Mouse (Mus musculus): ENCODE measurements at regions not wholly inside any gene's neighbourhood (a gene's known extent, or its start where the extent isn't known, plus 50 kb on each side); places are given as distances from the start of the nearest gene placed in this dataset.

- no peak for TF ChIP-seq CTCF (IDR thresholded peaks at IDR 0.05; ENCODE audit: borderline replicate concordance, extremely low read depth, insufficient read depth, insufficient read length)
- TF ChIP-seq POLR2A (IDR thresholded peaks at IDR 0.05; ENCODE audit: borderline replicate concordance, extremely low read depth, insufficient read depth, insufficient read length, poor library complexity, severe bottlenecking): no peak
Measured at GRCm38 (mm10) chr12:25245251-25245650, 148.3 kb upstream of the Id2 start.
